Mouse (Mus musculus) ES-Bruce4 (cell line): ENCODE results near the gene Mpg. TPM values are rescaled to one million over a fixed set of nuclear protein-coding genes. Genes with fewer than 3 reads are reported as not detected.

Source experiments
- H3K27ac ChIP-seq: 2 replicates; pipeline ENCODE4 v1.5.1; 2012; ENCODE audit warnings: low read length, inconsistent platforms; ENCODE audit not compliant: insufficient read depth
- H3K27me3 ChIP-seq: 2 replicates; pipeline ENCODE4 v1.6.1; 2012; ENCODE audit warnings: mild to moderate bottlenecking, low read length, inconsistent platforms; ENCODE audit not compliant: control insufficient read depth, poor library complexity, insufficient read depth, severe bottlenecking
- H3K36me3 ChIP-seq: 2 replicates; pipeline ENCODE4 v1.6.1; 2012; ENCODE audit warnings: inconsistent platforms, mild to moderate bottlenecking, low read length, moderate library complexity; ENCODE audit not compliant: control insufficient read depth, poor library complexity, insufficient read depth, severe bottlenecking
- H3K4me1 ChIP-seq: one replicate; pipeline ENCODE4 v1.8.1; 2011; ENCODE audit warnings: low read length; ENCODE audit not compliant: control insufficient read depth, insufficient read depth
- H3K4me3 ChIP-seq: 2 replicates; pipeline ENCODE4 v1.5.1; 2011; ENCODE audit warnings: low read depth, mild to moderate bottlenecking, low read length
- H3K9ac ChIP-seq: 2 replicates; pipeline ENCODE4 v1.6.1; 2012; ENCODE audit warnings: low read depth, mild to moderate bottlenecking, inconsistent platforms; ENCODE audit not compliant: poor library complexity, severe bottlenecking
- H3K9me3 ChIP-seq: replicated peaks from 2 replicates; pipeline ENCODE4 v1.6.1; 2012; ENCODE audit warnings: mild to moderate bottlenecking, low read length, inconsistent platforms; ENCODE audit not compliant: control insufficient read depth, poor library complexity, insufficient read depth, severe bottlenecking
- CTCF ChIP-seq: IDR thresholded peaks from one replicate; pipeline ENCODE4 v1.8.1; 2011; ENCODE audit warnings: low read depth, low read length
- EP300 ChIP-seq: IDR thresholded peaks from 2 replicates; pipeline ENCODE4 v1.6.1; 2011; ENCODE audit warnings: low read depth, low read length; ENCODE audit not compliant: insufficient read depth
- POLR2A ChIP-seq: IDR thresholded peaks from one replicate; pipeline ENCODE4 v1.8.1; 2011; ENCODE audit warnings: low read length; ENCODE audit not compliant: insufficient read depth
- polyA plus RNA-seq: library from polyadenylated mRNA; stranded (reverse); fragments of >200 nt; gene quantifications from 2 replicates; pipeline ENCODE4 v1.2.4, GENCODE M21; 2011; ENCODE audit warnings: low read depth; ENCODE audit not compliant: missing spikeins, insufficient read depth, insufficient read length

Mpg gene
- polyA plus RNA-seq, 1 experiment, result 20.5 TPM

- H3K4me3 ChIP-seq, result peak within 1 kb of the TSS; percentile 82
- no peak within 1 kb of the TSS for H3K27ac ChIP-seq
- H3K9ac ChIP-seq, result peak within 1 kb of the TSS; percentile 54
- H3K27me3 ChIP-seq, result no peaks in the 10 kb centered on the region
- peaks cover 6% of the 10 kb centered on the region; the same call in 1 of the 2 replicates for H3K36me3 ChIP-seq
- no peaks in the 10 kb centered on the region for H3K9me3 ChIP-seq
- no peaks in the 10 kb centered on the region for H3K4me1 ChIP-seq
- TF ChIP-seq CTCF (peak; percentile 62), EP300 (0 out of 2 replicates have a peak, but pooled peaks have one; percentile 3), POLR2A (peak; percentile 57)
Observed at GRCm38 (mm10) chr11:32205058-32205873, 21.0 kb upstream of the Mpg start, which contains the start of gene Snrnp25. Snrnp25 (plus strand) TSS chr11:32205415.

GRCm38 (mm10) chr11:32210623-32211022, 15.7 kb upstream of the Mpg start:
- H3K4me3 ChIP-seq, result no peak overlapping the region
- no peaks in the 10 kb centered on the region for H3K27me3 ChIP-seq
- H3K9me3 ChIP-seq, result no peaks in the 10 kb centered on the region
- no peak for TF ChIP-seq CTCF
- no peak overlapping the region for H3K27ac ChIP-seq
- no peaks in the 10 kb centered on the region for H3K4me1 ChIP-seq
- H3K9ac ChIP-seq, result no peak overlapping the region
- peaks cover 6% of the 10 kb centered on the region for H3K36me3 ChIP-seq

- H3K9ac ChIP-seq, result no peak overlapping the region
- no peaks in the 10 kb centered on the region; the same call in 1 of the 2 replicates for H3K36me3 ChIP-seq
- no peak overlapping the region for H3K27ac ChIP-seq
- no peak overlapping the region for H3K4me3 ChIP-seq
- no peaks in the 10 kb centered on the region for H3K9me3 ChIP-seq
- no peaks in the 10 kb centered on the region for H3K27me3 ChIP-seq
- H3K4me1 ChIP-seq, result peaks cover 14% of the 10 kb centered on the region
- TF ChIP-seq CTCF, result no peak
- no peak for TF ChIP-seq POLR2A
- TF ChIP-seq EP300, result no peak
Observed at GRCm38 (mm10) chr11:32215372-32216162, 10.7 kb upstream of the Mpg start.

- Histone ChIP-seq H3K27ac (no peak overlapping the region), H3K9ac (no peak overlapping the region), H3K36me3 (no peaks in the 10 kb centered on the region; the same call in 1 of the 2 replicates), H3K27me3 (no peaks in the 10 kb centered on the region), H3K4me3 (no peak overlapping the region), H3K9me3 (no peaks in the 10 kb centered on the region), H3K4me1 (peaks cover 14% of the 10 kb centered on the region)
- TF ChIP-seq CTCF (peak; percentile 77), POLR2A (no peak)
Observed at GRCm38 (mm10) chr11:32216851-32217250, 9.5 kb upstream of the Mpg start.

- Histone ChIP-seq H3K4me1 (peaks cover 17% of the 10 kb centered on the region), H3K4me3 (0 out of 2 replicates have a peak overlapping the region, but pooled peaks have one; percentile 2), H3K9ac (no peak overlapping the region), H3K9me3 (no peaks in the 10 kb centered on the region), H3K27ac (0 out of 2 replicates have a peak overlapping the region, but pooled peaks have one; percentile 8), H3K27me3 (no peaks in the 10 kb centered on the region), H3K36me3 (no peaks in the 10 kb centered on the region)
- TF ChIP-seq POLR2A (no peak), EP300 (no peak), CTCF (no peak)
Observed at GRCm38 (mm10) chr11:32218501-32219050, 7.7 kb upstream of the Mpg start.

GRCm38 (mm10) chr11:32219287-32219686, 7.0 kb upstream of the Mpg start:
- no peak overlapping the region for H3K9ac ChIP-seq

More at GRCm38 (mm10) chr11:32219287-32219686, 7.0 kb upstream of the Mpg start:
- Histone ChIP-seq H3K27ac (no peak overlapping the region), H3K36me3 (no peaks in the 10 kb centered on the region), H3K4me3 (no peak overlapping the region), H3K27me3 (no peaks in the 10 kb centered on the region), H3K9me3 (no peaks in the 10 kb centered on the region), H3K4me1 (peaks cover 17% of the 10 kb centered on the region)
- TF ChIP-seq CTCF, result no peak
- TF ChIP-seq POLR2A, result no peak
- TF ChIP-seq EP300, result no peak
